Mouse (Mus musculus) liver, embryonic 14.5 days (tissue): Measurements from ENCODE around the gene Kcna2.

Experiments
- CTCF ChIP-seq: IDR thresholded peaks from 2 replicates; pipeline ENCODE4 v1.5.1; 2016; ENCODE audit warnings: antibody characterized with exemption, low read depth, control low read depth
- EP300 ChIP-seq: IDR thresholded peaks from 2 replicates; pipeline ENCODE4 v1.6.1; 2016; ENCODE audit warnings: antibody characterized with exemption, low read depth

DNA sequence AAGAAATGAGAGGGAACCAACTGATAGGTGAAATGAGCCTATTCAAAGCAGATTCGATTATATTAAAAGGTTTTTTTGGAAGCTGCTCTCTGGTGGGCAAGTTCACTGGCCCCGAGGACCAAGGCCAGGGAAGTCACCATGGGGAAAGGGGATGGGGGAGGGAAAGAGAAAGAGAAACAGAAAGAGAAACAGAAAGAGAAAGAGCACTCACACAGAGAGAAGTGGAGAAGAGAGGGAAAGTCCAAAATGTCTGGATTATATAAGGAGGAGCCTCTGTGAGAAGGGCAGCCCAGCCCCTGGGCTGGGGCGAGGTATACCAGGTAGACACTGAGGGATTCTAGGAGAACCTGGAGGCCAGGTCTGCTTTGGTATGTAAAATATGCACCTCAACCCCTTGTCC, 33.5 kb downstream of the Kcna2 start:
- TF ChIP-seq CTCF (no peak), EP300 (no peak)
